Mouse (Mus musculus) C2C12 (cell line): ENCODE results near the gene Trhde.

ENCODE experiments used
- CEBPB ChIP-seq: IDR thresholded peaks from one replicate; pipeline ENCODE4 v1.6.1; 2011; ENCODE audit warnings: low read depth, mild to moderate bottlenecking, control low read depth, moderate library complexity
- CTCF ChIP-seq: IDR thresholded peaks from one replicate; pipeline ENCODE4 v1.5.1; 2011; ENCODE audit not compliant: control insufficient read depth, insufficient read depth, insufficient read length
- USF1 ChIP-seq: IDR thresholded peaks from one replicate; pipeline ENCODE4 v1.6.1; 2011; ENCODE audit warnings: low read depth, mild to moderate bottlenecking, control low read depth, moderate library complexity

DNA sequence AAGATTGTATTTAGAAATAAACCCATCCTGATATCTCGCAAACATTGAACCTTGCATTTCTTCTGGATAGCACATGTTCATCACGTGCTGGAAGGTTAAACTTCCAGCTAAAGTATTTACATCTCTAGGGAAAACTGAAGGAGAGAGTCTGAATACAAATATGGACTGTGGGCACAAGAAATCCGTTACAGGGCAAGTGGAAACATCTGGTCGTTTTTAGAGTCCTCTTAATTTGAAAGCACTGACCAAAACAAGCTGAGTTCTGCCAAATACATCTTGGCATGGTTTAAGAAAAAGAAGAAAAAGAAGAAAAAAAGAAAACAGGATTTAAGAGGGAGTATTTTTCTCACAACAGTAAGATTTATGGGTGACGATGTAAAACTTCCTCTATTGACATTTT, 3.9 kb downstream of the Trhde start:
- TF ChIP-seq CTCF (no peak), USF1 (no peak), CEBPB (no peak)
